8 mouse cellular contexts compared by ENCODE assay signal in the genomic region with DNA sequence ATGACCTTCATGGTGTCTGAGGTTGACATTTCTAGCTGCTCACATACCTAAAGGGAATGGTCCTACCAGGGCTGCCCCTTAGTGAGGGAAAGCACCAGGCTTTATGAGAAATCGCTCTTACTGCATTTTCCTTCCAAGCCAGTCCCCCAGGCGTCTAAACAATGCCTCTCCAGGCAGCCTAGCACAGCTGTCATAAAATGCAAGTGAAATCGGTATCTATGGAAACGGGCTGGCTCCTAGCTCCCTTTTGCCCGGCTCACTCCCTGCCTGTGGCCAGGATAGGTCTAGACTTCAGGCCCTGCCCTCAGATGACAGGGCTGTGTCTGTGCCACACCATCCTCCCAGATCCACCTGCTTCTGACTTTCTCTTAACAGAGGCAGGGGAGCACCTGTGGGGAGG. TPM values are rescaled to one million over a fixed set of nuclear protein-coding genes. Genes with fewer than 3 reads are reported as not detected.
DNase-seq lines count a peak whose midpoint lies in the region; ATAC-seq and TF ChIP-seq lines count a peak whose summit lies in the region.
"Had no signal": no experiment of that assay in that cellular context is flagged by ENCODE, and none has a peak within 500 bp of the region (broad histone marks: within the 10 kb centered on the region; RNA-seq: fewer than 3 reads in every experiment).

No protein-coding gene starts in this region.

- H3K36me3 ChIP-seq in stomach, embryonic 14.5 days (ENCODE audit: control insufficient read depth, insufficient read depth, low read length) = no peaks in the 10 kb centered on the region
- no peaks in the 10 kb centered on the region for H3K36me3 ChIP-seq in stomach, postnatal 0 days (ENCODE audit: control insufficient read depth, insufficient read depth, low read length)
- H3K36me3 ChIP-seq in forebrain, postnatal 0 days (ENCODE audit: insufficient read depth) = no peaks in the 10 kb centered on the region
- no peaks in the 10 kb centered on the region for H3K36me3 ChIP-seq in midbrain, embryonic 11.5 days (ENCODE audit: control insufficient read depth, insufficient read depth, low read length)
- H3K36me3 ChIP-seq: liver, embryonic 15.5 days had no signal

- H3K9ac ChIP-seq in stomach, embryonic 14.5 days (replicated peaks; ENCODE audit: low read depth, low read length) = no peak overlapping the region
- no peak overlapping the region for H3K9ac ChIP-seq in stomach, postnatal 0 days (ENCODE audit: low read length)
- H3K9ac ChIP-seq in forebrain, postnatal 0 days = 0 out of 2 replicates have a peak overlapping the region, but pooled peaks have one; percentile 6
- no peak overlapping the region for H3K9ac ChIP-seq in midbrain, embryonic 11.5 days (ENCODE audit: low read length)
- H3K9ac ChIP-seq: liver, embryonic 15.5 days had no signal

- no peak overlapping the region for H3K4me2 ChIP-seq in stomach, embryonic 14.5 days (replicated peaks; ENCODE audit: low read depth, low read length)
- no peak overlapping the region for H3K4me2 ChIP-seq in stomach, postnatal 0 days (replicated peaks; ENCODE audit: low read depth)
- 0 out of 2 replicates have a peak overlapping the region, but pooled peaks have one; percentile 1 for H3K4me2 ChIP-seq in forebrain, postnatal 0 days (ENCODE audit: low read depth)
- H3K4me2 ChIP-seq in midbrain, embryonic 11.5 days = no peak overlapping the region
- H3K4me2 ChIP-seq: liver, embryonic 15.5 days had no signal

- H3K27ac ChIP-seq in stomach, embryonic 14.5 days (ENCODE audit: low read length) = no peak overlapping the region
- H3K27ac ChIP-seq in stomach, postnatal 0 days (replicated peaks) = no peak overlapping the region
- no peak overlapping the region; the same call in 1 of the 2 replicates for H3K27ac ChIP-seq in forebrain, postnatal 0 days (ENCODE audit: low read depth, low read length)
- H3K27ac ChIP-seq in midbrain, embryonic 11.5 days (ENCODE audit: low read depth, low read length) = no peak overlapping the region
- H3K27ac ChIP-seq: liver, embryonic 15.5 days had no signal

- no peak for TF ChIP-seq EP300 in stomach, postnatal 0 days (optimal IDR thresholded peaks at IDR 0.05)

- no peak for TF ChIP-seq CTCF in stomach, postnatal 0 days (IDR thresholded peaks at IDR 0.05; ENCODE audit: low read depth)
- 0 out of 2 replicates have a peak, but pooled peaks have one; percentile 7 for TF ChIP-seq CTCF in forebrain, postnatal 0 days (IDR thresholded peaks at IDR 0.05; ENCODE audit: low read depth)

- H3K9me3 ChIP-seq in stomach, embryonic 14.5 days (ENCODE audit: control insufficient read depth, low read depth, low read length) = no peaks in the 10 kb centered on the region
- no peaks in the 10 kb centered on the region for H3K9me3 ChIP-seq in stomach, postnatal 0 days (ENCODE audit: control insufficient read depth, low read length)
- no peaks in the 10 kb centered on the region for H3K9me3 ChIP-seq in forebrain, postnatal 0 days (ENCODE audit: low read length)
- H3K9me3 ChIP-seq in midbrain, embryonic 11.5 days (ENCODE audit: control insufficient read depth, low read length) = no peaks in the 10 kb centered on the region
- H3K9me3 ChIP-seq: liver, embryonic 15.5 days had no signal

- H3K27me3 ChIP-seq in stomach, embryonic 14.5 days (ENCODE audit: control insufficient read depth, insufficient read depth, low read length) = no peaks in the 10 kb centered on the region
- no peaks in the 10 kb centered on the region for H3K27me3 ChIP-seq in stomach, postnatal 0 days (ENCODE audit: control insufficient read depth, insufficient read depth, low read length)
- no peaks in the 10 kb centered on the region for H3K27me3 ChIP-seq in forebrain, postnatal 0 days (ENCODE audit: insufficient read depth, low read length)
- H3K27me3 ChIP-seq in midbrain, embryonic 11.5 days (ENCODE audit: control insufficient read depth, insufficient read depth, low read length) = no peaks in the 10 kb centered on the region; the same call in 1 of the 2 replicates

- H3K4me3 ChIP-seq in stomach, embryonic 14.5 days (ENCODE audit: low read depth, low read length) = no peak overlapping the region
- H3K4me3 ChIP-seq in stomach, postnatal 0 days (ENCODE audit: low read depth, low read length) = no peak overlapping the region
- no peak overlapping the region for H3K4me3 ChIP-seq in forebrain, postnatal 0 days (ENCODE audit: low read depth, low read length)
- H3K4me3 ChIP-seq in midbrain, embryonic 11.5 days (ENCODE audit: low read depth, low read length) = no peak overlapping the region
- H3K4me3 ChIP-seq: liver, embryonic 15.5 days had no signal

- ATAC-seq in stomach, embryonic 14.5 days (ENCODE audit: insufficient number of reproducible peaks, insufficient read depth, low FRiP score, low read depth) = 0 out of 2 replicates have a peak, but pooled peaks have one; percentile 57
- no peak for ATAC-seq in stomach, postnatal 0 days (ENCODE audit: low FRiP score, low TSS enrichment)
- peak; percentile 85 for ATAC-seq in forebrain, postnatal 0 days
- peak; percentile 73 for ATAC-seq in midbrain, embryonic 11.5 days (ENCODE audit: low FRiP score)
- ATAC-seq in erythroid progenitor cell, adult 5-6 weeks (replicated peaks; ENCODE audit: low FRiP score, poor library complexity, severe bottlenecking) = no peak

- 23% methylated on average over 5 of the region's 5 CpGs for WGBS in stomach, embryonic 14.5 days
- 30% methylated on average over 5 of the region's 5 CpGs for WGBS in stomach, postnatal 0 days
- WGBS in forebrain, postnatal 0 days = 22% methylated on average over 5 of the region's 5 CpGs
- WGBS in midbrain, embryonic 11.5 days = 13% methylated on average over 5 of the region's 5 CpGs

- DNase-seq in stomach, postnatal 0 days (ENCODE audit: low spot score) = no peak
- peak; percentile 68 for DNase-seq in forebrain, postnatal 0 days
- DNase-seq in midbrain, embryonic 11.5 days (ENCODE audit: low spot score, missing footprints) = no peak
- no peak for DNase-seq in kidney, adult 18-20 months
- no peak for DNase-seq in gastrocnemius, postnatal 25 days

- H3K4me1 ChIP-seq in stomach, embryonic 14.5 days (ENCODE audit: control insufficient read depth, insufficient read depth, low read length) = no peaks in the 10 kb centered on the region
- no peaks in the 10 kb centered on the region for H3K4me1 ChIP-seq in stomach, postnatal 0 days (replicated peaks; ENCODE audit: control insufficient read depth, insufficient read depth)
- H3K4me1 ChIP-seq in forebrain, postnatal 0 days (ENCODE audit: insufficient read depth) = peaks cover 10% of the 10 kb centered on the region
- peaks cover 14% of the 10 kb centered on the region for H3K4me1 ChIP-seq in midbrain, embryonic 11.5 days (ENCODE audit: control insufficient read depth, insufficient read depth, low read length)
- H3K4me1 ChIP-seq: liver, embryonic 15.5 days had no signal

RNA-seq across cellular contexts. Expression of a gene that starts 11.8 kb away (rescaled TPM):
- not detected in 2 replicates for polyA plus RNA-seq in stomach, embryonic 14.5 days (2014; fragmentation: Nextera tagmentation; extraction: Ambion mirVana)
- 0.01 TPM in 1 of 2 replicates, not detected in the other for polyA plus RNA-seq in stomach, postnatal 0 days (2015; fragmentation: Nextera tagmentation; extraction: Ambion mirVana)
- total RNA-seq in forebrain, postnatal 0 days (2014; rRNA removed) = not detected in 2 replicates
- polyA plus RNA-seq in forebrain, postnatal 0 days (2015; fragmentation: Nextera tagmentation; extraction: Ambion mirVana) = 0.02 and 0.04 TPM in 2 replicates
- polyA plus RNA-seq in midbrain, embryonic 11.5 days (2014; fragmentation: Nextera tagmentation; extraction: Ambion mirVana) = not detected in 2 replicates
- total RNA-seq in erythroid progenitor cell, adult 5-6 weeks (2015; ENCODE audit: low replicate concordance) = not detected in 2 replicates
- total RNA-seq in erythroid progenitor cell, adult 5-6 weeks (2017; ENCODE audit: low replicate concordance) = not detected in 2 replicates
- not detected for total RNA-seq in gastrocnemius, postnatal 25 days (2021)
- polyA plus RNA-seq: liver, embryonic 15.5 days had no signal

RNA-seq across cellular contexts. Expression of a gene that starts 32.5 kb away (rescaled TPM):
- polyA plus RNA-seq in stomach, embryonic 14.5 days (2014; fragmentation: Nextera tagmentation; extraction: Ambion mirVana) = 46.6 TPM in 2 replicates
- 26.8 and 28.5 TPM in 2 replicates for polyA plus RNA-seq in stomach, postnatal 0 days (2015; fragmentation: Nextera tagmentation; extraction: Ambion mirVana)
- 17.8 and 24.1 TPM in 2 replicates for total RNA-seq in forebrain, postnatal 0 days (2014; rRNA removed)
- 23.0 and 34.8 TPM in 2 replicates for polyA plus RNA-seq in forebrain, postnatal 0 days (2015; fragmentation: Nextera tagmentation; extraction: Ambion mirVana)
- polyA plus RNA-seq in midbrain, embryonic 11.5 days (2014; fragmentation: Nextera tagmentation; extraction: Ambion mirVana) = 40.3 TPM in 2 replicates
- total RNA-seq in erythroid progenitor cell, adult 5-6 weeks (2015; ENCODE audit: low replicate concordance) = 2.9 TPM in 1 of 2 replicates, not detected in the other
- total RNA-seq in erythroid progenitor cell, adult 5-6 weeks (2017; ENCODE audit: low replicate concordance) = 1.6 and 3.5 TPM in 2 replicates
- 10 to 100 TPM; 13.8 to 20.6 TPM for total RNA-seq in gastrocnemius, postnatal 25 days (2021)

RNA-seq across cellular contexts. Expression of a gene that starts 33.1 kb away (rescaled TPM):
- 4.6 and 5.1 TPM in 2 replicates for polyA plus RNA-seq in stomach, embryonic 14.5 days (2014; fragmentation: Nextera tagmentation; extraction: Ambion mirVana)
- polyA plus RNA-seq in stomach, postnatal 0 days (2015; fragmentation: Nextera tagmentation; extraction: Ambion mirVana) = 3.4 and 4.1 TPM in 2 replicates
- 1.2 and 1.5 TPM in 2 replicates for total RNA-seq in forebrain, postnatal 0 days (2014; rRNA removed)
- 0.93 and 1.3 TPM in 2 replicates for polyA plus RNA-seq in forebrain, postnatal 0 days (2015; fragmentation: Nextera tagmentation; extraction: Ambion mirVana)
- 3.1 and 3.8 TPM in 2 replicates for polyA plus RNA-seq in midbrain, embryonic 11.5 days (2014; fragmentation: Nextera tagmentation; extraction: Ambion mirVana)
- not detected in 2 replicates for total RNA-seq in erythroid progenitor cell, adult 5-6 weeks (2015; ENCODE audit: low replicate concordance)
- total RNA-seq in erythroid progenitor cell, adult 5-6 weeks (2017; ENCODE audit: low replicate concordance) = 0.39 TPM in 1 of 2 replicates, not detected in the other
- total RNA-seq in gastrocnemius, postnatal 25 days (2021) = 1 to 10 TPM; 2.8 to 6.2 TPM

Comparison
In these comparisons a context has a peak if more than half of its experiments do, and no peak if none do; other contexts are left out.
1. ATAC-seq: peak in stomach, embryonic 14.5 days (single experiment), forebrain, postnatal 0 days (single experiment) and midbrain, embryonic 11.5 days (single experiment); none in stomach, postnatal 0 days (single experiment) and erythroid progenitor cell, adult 5-6 weeks (single experiment).